Mouse (Mus musculus) heart, postnatal 0 days (tissue): ENCODE measurements around the gene Olfr545. TPM values are rescaled to one million over a fixed set of nuclear protein-coding genes. Genes with fewer than 3 reads are reported as not detected.

Experiments
- ATAC-seq: fragments of 200-750 bp; cut with Nextera tagmentation; 2 replicates; pipeline ENCODE4 v1.8.0; 2017; ENCODE audit warnings: low read depth, moderate number of reproducible peaks, moderate library complexity; ENCODE audit not compliant: insufficient read depth
- DNase-seq: peaks from one replicate; pipeline ENCODE4 v3.0.0-alpha.2; 2016; ENCODE audit warnings: low spot score
- H3K27ac ChIP-seq: fragments of 300-500 bp; sonication (generic); 2 replicates; pipeline ENCODE4 v1.5.1; 2014; ENCODE audit warnings: low read depth, mild to moderate bottlenecking
- H3K27me3 ChIP-seq: fragments of 300-500 bp; sonication (generic); 2 replicates; pipeline ENCODE4 v1.6.1; 2014; ENCODE audit warnings: low read length, mixed read lengths; ENCODE audit not compliant: control insufficient read depth, insufficient read depth
- H3K36me3 ChIP-seq: fragments of 300-500 bp; sonication (generic); replicated peaks from 2 replicates; pipeline ENCODE4 v1.6.1; 2014; ENCODE audit warnings: low read length, mixed read lengths; ENCODE audit not compliant: control insufficient read depth, insufficient read depth
- H3K4me1 ChIP-seq: fragments of 300-500 bp; sonication (generic); 2 replicates; pipeline ENCODE4 v1.6.1; 2014; ENCODE audit warnings: antibody characterized with exemption; ENCODE audit not compliant: control insufficient read depth, insufficient read depth
- H3K4me2 ChIP-seq: fragments of 300-500 bp; sonication (generic); 2 replicates; pipeline ENCODE4 v1.6.1; 2014; ENCODE audit warnings: low read depth, mild to moderate bottlenecking, low read length, moderate library complexity
- H3K4me3 ChIP-seq: fragments of 300-500 bp; sonication (generic); 2 replicates; pipeline ENCODE4 v1.5.1; 2014; ENCODE audit warnings: low read depth, low read length
- H3K9ac ChIP-seq: fragments of 300-500 bp; sonication (generic); replicated peaks from 2 replicates; pipeline ENCODE4 v1.6.1; 2014; ENCODE audit warnings: low read depth, low read length, mixed read lengths
- H3K9me3 ChIP-seq: fragments of 300-500 bp; sonication (generic); replicated peaks from 2 replicates; pipeline ENCODE4 v1.6.1; 2016; ENCODE audit warnings: low read length; ENCODE audit not compliant: control insufficient read depth
- CTCF ChIP-seq: IDR thresholded peaks from 2 replicates; pipeline ENCODE4 v1.5.1; 2016; ENCODE audit warnings: antibody characterized with exemption, control low read depth, low read depth
- EP300 ChIP-seq: IDR thresholded peaks from 2 replicates; pipeline ENCODE4 v1.6.1; 2016; ENCODE audit warnings: antibody characterized with exemption, low read depth
- WGBS: fragments of 180-500 bp; shearing (Covaris S2); extraction: QIAGEN DNeasy Blood & Tissue Kit; methylation state at CpG from one replicate; pipeline ENCODE4 v1.1.7; 2014; 5-methylcytosine and 5-hydroxymethylcytosine counted together
- polyA plus RNA-seq: library from polyadenylated mRNA; unstranded; fragments of >200 nt; fragmentation: Nextera tagmentation; extraction: Ambion mirVana; gene quantifications from 2 replicates; pipeline ENCODE4 v1.2.1, GENCODE M21; 2015
- total RNA-seq: library from RNA; depleted of rRNA; stranded (reverse); fragments of >200 nt; gene quantifications from 2 replicates; pipeline ENCODE4 v1.2.3, GENCODE M21; 2014; ENCODE audit warnings: low replicate concordance; rRNA removed

Olfr545 gene
- total and polyA plus RNA-seq, 2 experiments from 2014 or later, result not detected

- Histone ChIP-seq H3K9ac (no peak overlapping the region), H3K27ac (no peak overlapping the region), H3K27me3 (no peaks in the 10 kb centered on the region), H3K9me3 (no peaks in the 10 kb centered on the region), H3K4me3 (no peak overlapping the region), H3K4me2 (no peak overlapping the region), H3K36me3 (peaks cover 89% of the 10 kb centered on the region), H3K4me1 (no peaks in the 10 kb centered on the region)
- DNase-seq, result no peak
- ATAC-seq, result no peak
- WGBS, result 84% methylated on average over 5 of the region's 5 CpGs
- TF ChIP-seq CTCF (no peak), EP300 (no peak)
Measured at GRCm38 (mm10) chr7:102458618-102459380, 40.6 kb downstream of the Olfr545 start.

GRCm38 (mm10) chr7:102446438-102446837 lies 52.9 kb downstream of the Olfr545 start:
- Histone ChIP-seq H3K4me3 (no peak overlapping the region), H3K36me3 (peaks cover 57% of the 10 kb centered on the region), H3K4me1 (peaks cover 11% of the 10 kb centered on the region), H3K27me3 (no peaks in the 10 kb centered on the region), H3K9ac (no peak overlapping the region), H3K27ac (no peak overlapping the region), H3K9me3 (no peaks in the 10 kb centered on the region), H3K4me2 (no peak overlapping the region)
- no peak for DNase-seq
- 84% methylated on average over 9 of the region's 9 CpGs for WGBS
- TF ChIP-seq EP300 (no peak), CTCF (no peak)
- no peak for ATAC-seq

GRCm38 (mm10) chr7:102444301-102444700 lies 55.1 kb downstream of the Olfr545 start:
- 29% methylated on average over 2 of the region's 2 CpGs for WGBS
- Histone ChIP-seq H3K4me1 (peaks cover 11% of the 10 kb centered on the region), H3K9ac (no peak overlapping the region), H3K27ac (no peak overlapping the region), H3K36me3 (peaks cover 38% of the 10 kb centered on the region), H3K4me3 (no peak overlapping the region), H3K9me3 (no peaks in the 10 kb centered on the region), H3K4me2 (no peak overlapping the region), H3K27me3 (no peaks in the 10 kb centered on the region)
- no peak for DNase-seq
- no peak for ATAC-seq
- TF ChIP-seq EP300, result no peak
- TF ChIP-seq CTCF, result no peak

DNA sequence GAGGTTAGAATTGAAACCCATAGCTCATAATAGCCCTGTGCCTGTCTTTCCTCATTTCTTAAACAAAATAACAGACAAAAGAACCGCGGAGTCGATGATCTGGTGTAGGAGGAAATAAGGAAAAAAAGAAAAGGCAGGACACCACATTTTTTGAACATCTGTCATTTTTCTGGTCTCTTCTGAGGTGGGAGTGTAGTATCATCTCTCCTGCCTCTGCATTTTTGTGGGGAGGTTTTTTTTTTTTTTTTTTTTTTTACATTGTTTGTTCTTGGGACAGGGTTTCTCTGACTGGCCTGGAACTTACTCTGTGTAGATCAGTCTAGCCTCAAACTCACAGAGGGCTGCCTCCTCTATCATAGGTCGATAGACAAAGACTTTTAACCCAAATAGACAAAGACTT lies 56.9 kb downstream of the Olfr545 start:
- H3K9me3 ChIP-seq, result no peaks in the 10 kb centered on the region
- DNase-seq, result no peak
- H3K36me3 ChIP-seq, result peaks cover 23% of the 10 kb centered on the region
- H3K4me3 ChIP-seq, result peak overlapping the region; percentile 85
- peak overlapping the region; percentile 82 for H3K9ac ChIP-seq
- no peak for TF ChIP-seq CTCF
- TF ChIP-seq EP300, result no peak
- peak overlapping the region; percentile 87 for H3K4me2 ChIP-seq
- peak overlapping the region; percentile 76 for H3K27ac ChIP-seq
- H3K4me1 ChIP-seq, result peaks cover 11% of the 10 kb centered on the region
- ATAC-seq, result no peak
- H3K27me3 ChIP-seq, result no peaks in the 10 kb centered on the region
- 4% methylated on average over 4 of the region's 4 CpGs for WGBS

GRCm38 (mm10) chr7:102441657-102442391 lies 57.5 kb downstream of the Olfr545 start, which contains the start of gene Rrm1:
Rrm1 (plus strand) TSS chr7:102441695.
- Histone ChIP-seq H3K9me3 (no peaks in the 10 kb centered on the region), H3K4me1 (peaks cover 11% of the 10 kb centered on the region), H3K27me3 (no peaks in the 10 kb centered on the region), H3K27ac (peak within 1 kb of the TSS; percentile 76), H3K36me3 (peaks cover 17% of the 10 kb centered on the region), H3K9ac (peak within 1 kb of the TSS; percentile 82), H3K4me2 (peak within 1 kb of the TSS; percentile 87), H3K4me3 (peak within 1 kb of the TSS; percentile 85)
- ATAC-seq, result peak; percentile 98
- peak; percentile 98 for DNase-seq
- under 1% methylated on average over 55 of the region's 56 CpGs for WGBS
- TF ChIP-seq EP300 (peak; percentile 20; the same call in 1 of the 2 replicates), CTCF (no peak)

Other genes starting within 250 kb of the Olfr545 start
- gene Rhog, start 243.5 kb downstream of the Olfr545 start, total RNA-seq, result 24.6 and 31.3 TPM in 2 replicates
- gene Rhog, start 243.5 kb downstream of the Olfr545 start, polyA plus RNA-seq, result 34.7 and 36.7 TPM in 2 replicates
- gene Stim1, start 231.8 kb downstream of the Olfr545 start, total RNA-seq, result 28.1 and 59.0 TPM in 2 replicates
- gene Stim1, start 231.8 kb downstream of the Olfr545 start, polyA plus RNA-seq, result 11.4 and 11.6 TPM in 2 replicates
- 58.2 and 102 TPM in 2 replicates for gene Rrm1, start 57.9 kb downstream of the Olfr545 start, total RNA-seq
- gene Rrm1, start 57.9 kb downstream of the Olfr545 start, polyA plus RNA-seq, result 34.4 and 36.4 TPM in 2 replicates
- not detected in 2 replicates for gene Olfr543, start 17.9 kb downstream of the Olfr545 start, total RNA-seq
- gene Olfr543, start 17.9 kb downstream of the Olfr545 start, polyA plus RNA-seq, result not detected in 2 replicates
- not detected in 2 replicates for gene Olfr544, start 11.3 kb downstream of the Olfr545 start, total RNA-seq
- gene Olfr544, start 11.3 kb downstream of the Olfr545 start, polyA plus RNA-seq, result not detected in 2 replicates
- gene Olfr547, start 35.2 kb upstream of the Olfr545 start, total RNA-seq, result not detected in 2 replicates
- gene Olfr547, start 35.2 kb upstream of the Olfr545 start, polyA plus RNA-seq, result not detected in 2 replicates
- not detected in 2 replicates for gene Olfr548-ps1, start 41.3 kb upstream of the Olfr545 start, total RNA-seq
- not detected in 2 replicates for gene Olfr548-ps1, start 41.3 kb upstream of the Olfr545 start, polyA plus RNA-seq
- gene Olfr549, start 50.3 kb upstream of the Olfr545 start, total RNA-seq, result not detected in 2 replicates
- not detected in 2 replicates for gene Olfr549, start 50.3 kb upstream of the Olfr545 start, polyA plus RNA-seq
- gene Trim21, start 65.9 kb upstream of the Olfr545 start, total RNA-seq, result 4.0 and 5.6 TPM in 2 replicates
- gene Trim21, start 65.9 kb upstream of the Olfr545 start, polyA plus RNA-seq, result 0.22 and 0.32 TPM in 2 replicates
- not detected in 2 replicates for gene Olfr550, start 71.9 kb upstream of the Olfr545 start, total RNA-seq
- gene Olfr550, start 71.9 kb upstream of the Olfr545 start, polyA plus RNA-seq, result not detected in 2 replicates
- not detected in 2 replicates for gene Olfr551, start 92.3 kb upstream of the Olfr545 start, total RNA-seq
- gene Olfr551, start 92.3 kb upstream of the Olfr545 start, polyA plus RNA-seq, result not detected in 2 replicates
- not detected in 2 replicates for gene Olfr552, start 98.2 kb upstream of the Olfr545 start, total RNA-seq
- gene Olfr552, start 98.2 kb upstream of the Olfr545 start, polyA plus RNA-seq, result not detected in 2 replicates
- gene Olfr553, start 118.6 kb upstream of the Olfr545 start, total RNA-seq, result not detected in 2 replicates
- gene Olfr553, start 118.6 kb upstream of the Olfr545 start, polyA plus RNA-seq, result not detected in 2 replicates
- gene Olfr554, start 138.9 kb upstream of the Olfr545 start, total RNA-seq, result not detected in 2 replicates
- gene Olfr554, start 138.9 kb upstream of the Olfr545 start, polyA plus RNA-seq, result not detected in 2 replicates
- not detected in 2 replicates for gene Olfr555, start 159.2 kb upstream of the Olfr545 start, total RNA-seq
- gene Olfr555, start 159.2 kb upstream of the Olfr545 start, polyA plus RNA-seq, result not detected in 2 replicates
- not detected in 2 replicates for gene Olfr556, start 165.3 kb upstream of the Olfr545 start, total RNA-seq
- gene Olfr556, start 165.3 kb upstream of the Olfr545 start, polyA plus RNA-seq, result not detected in 2 replicates
- 10.0 and 22.4 TPM in 2 replicates for gene Trim68, start 187.8 kb upstream of the Olfr545 start, total RNA-seq
- 8.3 and 8.9 TPM in 2 replicates for gene Trim68, start 187.8 kb upstream of the Olfr545 start, polyA plus RNA-seq
- gene Olfr557, start 196.3 kb upstream of the Olfr545 start, total RNA-seq, result not detected in 2 replicates
- not detected in 2 replicates for gene Olfr557, start 196.3 kb upstream of the Olfr545 start, polyA plus RNA-seq
- 1.2 and 1.5 TPM in 2 replicates for gene Olfr558, start 202.6 kb upstream of the Olfr545 start, total RNA-seq
- gene Olfr558, start 202.6 kb upstream of the Olfr545 start, polyA plus RNA-seq, result 2.2 and 2.3 TPM in 2 replicates
- not detected in 2 replicates for gene Olfr33, start 219.5 kb upstream of the Olfr545 start, total RNA-seq
- not detected in 2 replicates for gene Olfr33, start 219.5 kb upstream of the Olfr545 start, polyA plus RNA-seq
- not detected in 2 replicates for gene Olfr559, start 227.9 kb upstream of the Olfr545 start, total RNA-seq
- not detected in 2 replicates for gene Olfr559, start 227.9 kb upstream of the Olfr545 start, polyA plus RNA-seq